Mouse (Mus musculus): ENCODE data around the gene Dach1.

Dach1 gene

DNA sequence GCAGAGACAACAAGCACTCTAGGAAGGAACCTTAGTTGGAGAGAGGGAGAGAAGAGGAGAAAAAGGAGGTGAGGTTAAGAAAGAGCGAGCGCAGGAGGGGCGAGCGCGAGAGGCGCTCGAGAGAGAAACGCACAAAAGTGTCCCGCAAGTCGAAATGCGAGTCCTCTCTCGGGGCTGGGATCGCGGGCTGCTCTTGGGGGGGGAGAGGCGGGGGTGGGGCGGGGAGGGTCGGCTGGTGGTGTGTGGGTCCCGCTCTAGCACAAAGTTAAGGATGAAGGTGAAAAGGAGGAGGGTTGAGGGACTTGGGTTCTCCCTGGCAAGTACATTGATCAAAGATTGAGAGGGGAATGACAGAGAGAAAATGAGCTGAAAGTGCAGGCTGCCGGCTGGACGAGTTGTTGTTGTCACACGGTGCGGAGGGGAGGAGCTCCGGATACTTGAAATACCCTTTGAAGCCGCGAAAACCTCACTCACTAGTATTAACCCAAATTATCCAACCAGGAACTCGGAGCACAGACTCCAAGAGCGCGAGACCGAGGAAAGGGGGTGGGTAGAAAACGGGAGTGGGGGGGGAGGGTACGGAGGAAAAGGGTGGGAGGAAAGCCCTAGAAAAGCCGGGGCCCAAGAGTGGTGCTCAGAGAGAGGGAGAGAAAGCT lies at the start of gene Dach1:
Gene Dach1 (minus strand): TSS at position 345 of the 656 bp plus-strand sequence.
- DNase-seq (ENCODE audit: low read depth, low spot score): no peak

DNA sequence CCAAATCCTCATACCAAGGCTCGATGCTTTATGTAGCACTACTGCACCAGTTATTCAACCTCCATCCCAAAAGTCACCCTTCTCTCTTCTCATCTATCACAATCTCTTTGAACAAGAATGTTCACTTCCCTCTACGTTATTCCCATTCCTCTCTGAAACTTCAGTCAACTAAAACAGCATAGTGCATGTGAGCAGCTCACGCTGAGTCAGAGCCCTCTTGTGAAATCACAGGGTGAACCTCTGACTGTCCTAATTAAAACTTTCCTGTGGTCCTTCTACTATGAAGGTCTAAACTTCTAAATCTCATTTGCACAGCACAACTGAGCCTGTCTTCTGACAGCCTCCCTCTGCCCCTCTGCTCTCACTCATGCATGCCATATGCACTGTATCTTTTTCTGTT lies 30.5 kb upstream of the Dach1 start:
- DNase-seq (ENCODE audit: low read depth, low spot score): no peak

DNA sequence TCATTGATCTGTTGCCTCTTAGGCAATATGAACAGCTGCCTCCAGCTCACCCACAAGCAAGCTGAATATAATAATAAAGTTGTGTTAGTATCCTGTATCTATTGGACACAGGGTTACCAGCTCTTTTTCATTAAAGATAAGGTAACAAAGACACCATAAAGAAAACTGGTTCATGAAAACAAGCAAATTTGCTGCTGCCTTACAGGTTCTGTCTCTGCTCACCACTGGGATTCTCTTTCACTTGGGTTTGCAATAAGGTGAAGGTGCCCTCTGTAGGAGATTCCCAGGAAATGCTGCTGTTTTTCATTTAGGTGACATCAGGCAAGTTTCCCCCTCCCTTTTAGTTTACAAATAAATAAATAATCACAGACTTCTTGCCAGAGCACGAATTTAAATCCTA lies 12.0 kb upstream of the Dach1 start:
- no peak for DNase-seq (ENCODE audit: low read depth, low spot score)

DNA sequence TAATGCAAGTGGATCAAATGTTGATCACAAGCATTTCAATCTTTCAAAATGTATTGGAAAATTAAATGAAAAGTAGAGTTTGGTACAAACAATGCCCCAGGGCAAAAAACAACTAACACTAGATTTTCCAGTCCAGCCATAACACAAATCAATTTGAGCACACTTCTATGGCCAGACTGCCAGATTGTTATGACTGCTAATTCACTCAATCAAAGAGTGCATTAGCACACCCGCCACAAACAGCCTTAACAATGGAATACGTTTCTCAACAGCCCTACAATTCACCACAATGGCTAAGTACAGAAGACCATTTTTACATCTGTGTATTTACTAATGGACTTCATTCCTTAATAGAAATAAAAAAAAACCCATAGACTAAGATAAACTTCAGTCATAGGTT lies 4.3 kb upstream of the Dach1 start:
- no peak for DNase-seq (ENCODE audit: low read depth, low spot score)

DNA sequence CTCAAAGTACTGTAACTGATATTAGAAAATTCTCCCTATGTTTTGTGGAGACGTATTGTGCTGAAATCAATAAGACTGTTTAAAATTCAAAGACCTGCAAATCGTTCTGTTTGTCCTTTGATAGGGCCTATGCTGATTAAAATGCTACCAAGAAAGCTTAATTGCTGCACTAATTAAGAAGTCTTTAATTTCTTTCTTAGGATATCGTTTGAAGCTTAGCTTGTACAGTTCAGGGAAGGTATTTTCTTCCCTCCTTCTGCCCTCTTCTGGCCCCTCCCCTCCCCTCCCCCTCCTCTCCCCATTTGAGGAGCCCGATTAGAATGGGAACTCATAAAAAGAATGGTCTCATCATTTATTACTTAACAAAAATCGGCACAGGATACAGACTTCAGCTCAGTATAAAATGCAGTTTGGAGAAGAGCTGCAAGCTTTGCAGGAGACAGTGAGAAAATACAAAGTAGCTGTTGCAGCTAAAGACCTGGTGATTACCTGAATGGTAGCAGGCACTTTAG lies 2.9 kb upstream of the Dach1 start:
- no peak for DNase-seq (ENCODE audit: low read depth, low spot score)

DNA sequence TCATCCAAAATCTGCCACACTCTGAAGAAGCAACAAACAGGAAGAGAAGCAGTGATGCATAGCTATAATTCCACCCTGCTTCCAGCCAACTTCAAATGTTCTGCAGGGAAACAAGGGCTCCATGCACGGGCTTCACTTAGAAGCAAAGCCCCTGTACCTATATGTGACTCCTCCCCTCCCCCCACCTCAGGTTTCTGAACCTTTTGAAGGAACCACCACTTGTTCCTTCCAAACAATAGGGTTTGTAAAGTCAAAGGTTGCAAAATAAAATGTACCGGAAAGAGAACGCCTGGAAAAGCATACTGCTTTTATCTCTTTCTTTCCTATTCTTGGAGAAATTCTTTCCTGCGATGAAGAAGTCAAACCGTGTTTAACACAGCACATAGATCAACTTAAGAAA lies 2.3 kb upstream of the Dach1 start:
- no peak for DNase-seq (ENCODE audit: low read depth, low spot score)

DNA sequence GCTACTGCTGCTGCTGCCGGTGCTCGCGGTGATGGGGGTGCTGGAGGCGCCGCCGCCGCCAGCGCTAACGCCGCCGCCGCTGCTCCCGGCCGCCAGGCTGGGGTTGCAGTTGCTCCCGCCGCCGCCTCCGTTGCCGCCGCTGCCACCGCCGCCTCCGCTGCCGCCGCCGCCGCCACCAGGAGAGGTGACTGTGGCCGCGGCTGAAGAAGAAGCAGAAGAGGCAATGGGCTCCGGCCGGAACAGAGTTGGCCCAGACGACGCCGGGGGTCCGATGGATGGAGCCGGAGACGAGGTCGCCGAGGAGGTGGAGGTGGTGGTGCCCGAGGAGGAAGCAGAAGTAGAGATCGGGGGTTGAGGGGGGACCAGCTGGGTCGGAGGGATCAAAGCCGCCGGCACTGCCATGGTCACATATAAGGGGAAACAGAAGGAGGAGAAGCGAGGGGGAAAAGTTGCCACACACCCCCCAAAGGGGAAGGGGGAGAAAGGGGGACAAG lies 610 bp downstream of the Dach1 start:
- DNase-seq (ENCODE audit: low read depth, low spot score): no peak

DNA sequence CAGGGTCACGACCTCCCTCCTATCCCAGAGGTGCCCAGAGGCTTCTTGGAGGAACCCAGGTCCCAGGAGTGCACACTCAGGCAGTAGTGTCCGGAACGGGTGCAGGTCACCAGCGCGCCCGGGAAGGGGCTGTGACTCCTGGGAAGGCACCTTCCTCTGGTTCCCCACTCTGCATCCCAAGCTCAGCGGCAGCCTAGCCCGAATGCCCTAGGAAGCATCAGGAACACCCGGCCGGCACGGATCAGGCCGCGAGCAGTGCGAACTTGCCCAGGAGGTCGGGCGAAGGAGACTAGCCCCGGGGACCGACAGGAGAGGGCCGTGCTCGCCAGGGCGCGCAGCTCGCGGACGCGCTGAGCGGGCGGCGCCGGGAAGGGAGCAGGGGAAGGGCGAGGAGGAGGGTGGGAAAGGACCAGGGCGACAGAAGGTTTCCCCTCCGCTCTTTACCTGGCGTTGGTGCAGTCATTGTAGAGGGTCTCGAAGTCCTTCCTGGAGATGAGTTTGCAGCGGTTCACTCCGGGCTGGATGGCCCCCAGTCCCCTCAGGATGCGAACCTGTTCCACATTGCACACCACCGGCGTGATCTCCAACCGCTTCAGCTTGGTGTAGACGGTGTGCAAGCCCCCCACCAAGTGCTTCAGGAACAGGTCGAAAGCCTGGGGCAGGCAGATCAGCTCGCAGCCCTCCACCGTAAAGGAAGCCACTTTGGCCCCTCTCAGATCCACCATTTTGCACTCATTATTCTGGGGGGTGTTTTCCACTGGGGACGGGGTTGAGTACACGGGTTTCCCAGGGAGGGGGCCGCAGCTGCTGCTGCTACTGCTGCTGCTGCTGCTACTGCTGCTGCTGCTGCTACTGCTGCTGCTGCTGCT lies 1.3 kb downstream of the Dach1 start:
- DNase-seq (ENCODE audit: low read depth, low spot score): no peak

DNA sequence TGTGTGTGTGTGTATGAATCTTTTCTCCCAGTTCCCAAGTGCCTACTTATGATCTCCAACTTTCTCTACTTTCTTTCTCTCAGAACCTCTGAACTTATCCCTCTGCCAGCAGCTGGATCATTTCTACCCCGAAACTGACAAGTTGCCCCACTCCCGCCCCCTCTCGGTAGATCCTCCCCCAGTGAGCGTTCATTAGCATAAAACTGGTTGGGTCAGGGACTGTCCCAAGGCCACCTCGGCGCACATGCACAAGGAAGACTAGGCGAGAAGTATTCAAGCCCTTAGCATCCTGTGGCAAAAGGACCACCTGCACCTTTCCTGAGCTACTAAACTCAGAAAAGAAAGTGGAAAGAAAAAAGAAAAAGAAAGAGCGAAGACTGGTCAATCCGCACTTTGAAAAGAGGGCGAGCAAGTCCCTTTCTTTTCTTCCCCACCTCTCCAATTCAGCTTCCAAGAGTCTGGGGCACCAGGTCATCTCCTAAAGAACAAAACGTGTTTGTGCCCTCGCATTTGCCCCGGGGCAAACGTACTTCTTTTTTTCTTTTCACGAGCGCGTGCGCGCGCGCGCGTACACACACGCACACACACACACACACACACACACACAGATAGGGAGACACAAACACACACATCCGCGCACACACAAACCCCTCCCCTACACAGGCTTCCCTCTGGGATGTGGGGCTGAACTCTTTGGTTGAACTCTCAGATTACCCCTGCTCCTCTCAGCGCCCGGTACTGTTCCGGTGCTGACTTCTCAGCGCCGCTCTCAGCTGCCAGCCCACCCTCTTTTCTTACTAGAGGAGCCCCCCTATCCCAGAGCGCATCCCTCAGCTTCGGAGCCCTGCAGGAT lies 2.2 kb downstream of the Dach1 start:
- no peak for DNase-seq (ENCODE audit: low read depth, low spot score)

DNA sequence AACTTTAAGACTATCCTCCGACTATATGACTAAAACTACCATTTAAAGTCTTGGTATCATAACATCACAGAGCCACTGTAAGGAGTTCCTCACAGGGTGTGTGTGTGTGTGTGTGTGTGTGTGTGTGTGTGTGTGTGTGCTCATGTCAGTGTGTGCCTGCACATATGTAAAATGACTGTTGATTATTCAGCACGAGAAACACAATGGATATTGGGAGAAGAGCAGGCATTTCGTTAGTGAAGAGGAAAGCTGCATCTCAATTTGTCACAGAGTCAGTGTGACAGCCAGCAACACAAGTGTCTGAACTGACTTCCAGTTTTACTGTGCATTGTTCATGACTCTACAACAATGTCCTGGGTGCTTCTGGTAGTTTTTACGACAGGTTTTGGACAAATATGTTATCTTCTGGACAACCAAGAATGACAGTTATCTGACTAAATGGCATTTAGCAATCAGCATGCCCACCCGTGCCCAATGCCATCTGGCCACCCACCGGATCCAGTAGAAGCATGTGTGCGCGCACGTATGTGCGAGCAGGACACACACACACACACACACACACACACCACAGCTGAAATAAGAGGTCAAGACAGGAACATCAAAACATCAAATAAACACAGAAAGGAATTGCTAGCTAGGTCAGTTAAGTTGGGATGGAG lies 3.1 kb downstream of the Dach1 start:
- DNase-seq (ENCODE audit: low read depth, low spot score): no peak

DNA sequence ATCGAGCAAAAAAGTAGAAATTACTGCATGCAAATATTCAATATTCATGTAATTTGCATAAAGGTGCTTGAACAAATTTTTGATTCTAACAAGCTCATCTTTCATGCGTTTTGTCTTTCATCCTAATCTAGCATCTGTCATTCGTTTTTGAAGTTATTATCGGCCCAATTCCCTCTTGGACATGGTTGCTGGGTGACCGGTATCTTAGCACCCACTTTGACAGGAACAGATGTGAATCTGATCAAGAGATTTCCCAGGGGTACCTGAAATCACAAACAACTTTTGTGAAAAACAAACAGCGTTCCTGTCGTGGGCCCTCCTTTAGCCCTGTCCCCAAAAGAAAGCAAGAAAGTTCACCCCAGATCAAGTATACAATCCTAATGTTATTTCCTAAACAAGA lies 12.8 kb downstream of the Dach1 start:
- DNase-seq (ENCODE audit: low read depth, low spot score): no peak

DNA sequence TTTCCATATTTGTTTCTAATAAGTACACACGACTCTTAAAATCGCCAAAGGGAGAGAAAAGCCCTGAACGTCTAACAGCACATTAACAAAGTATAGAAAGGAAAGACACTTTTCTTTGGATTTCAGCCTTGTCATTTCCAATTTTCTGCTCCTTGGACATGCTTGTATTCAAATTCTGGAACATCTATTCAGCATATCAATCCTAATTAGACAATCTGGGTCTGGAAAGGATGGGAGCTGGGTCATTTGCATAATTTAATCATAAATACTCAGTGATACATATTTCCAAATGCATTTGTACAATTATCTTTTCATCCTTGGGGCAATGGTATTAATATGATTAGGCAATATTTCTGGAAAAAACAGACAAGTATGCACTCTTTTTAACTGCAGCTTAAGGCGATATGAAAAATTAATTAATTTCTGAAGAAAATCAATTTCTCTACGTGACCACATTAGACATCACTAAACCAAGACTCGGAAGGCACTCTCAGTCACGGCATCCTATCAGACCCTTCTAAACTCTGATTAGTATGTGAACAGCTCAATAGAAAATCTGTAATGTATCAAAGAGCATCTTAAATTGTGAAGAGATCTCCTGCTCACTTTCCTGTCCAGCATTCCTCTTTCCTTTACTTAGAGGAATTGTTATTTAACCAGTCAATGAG lies 13.7 kb downstream of the Dach1 start:
- DNase-seq (ENCODE audit: low read depth, low spot score): no peak

DNA sequence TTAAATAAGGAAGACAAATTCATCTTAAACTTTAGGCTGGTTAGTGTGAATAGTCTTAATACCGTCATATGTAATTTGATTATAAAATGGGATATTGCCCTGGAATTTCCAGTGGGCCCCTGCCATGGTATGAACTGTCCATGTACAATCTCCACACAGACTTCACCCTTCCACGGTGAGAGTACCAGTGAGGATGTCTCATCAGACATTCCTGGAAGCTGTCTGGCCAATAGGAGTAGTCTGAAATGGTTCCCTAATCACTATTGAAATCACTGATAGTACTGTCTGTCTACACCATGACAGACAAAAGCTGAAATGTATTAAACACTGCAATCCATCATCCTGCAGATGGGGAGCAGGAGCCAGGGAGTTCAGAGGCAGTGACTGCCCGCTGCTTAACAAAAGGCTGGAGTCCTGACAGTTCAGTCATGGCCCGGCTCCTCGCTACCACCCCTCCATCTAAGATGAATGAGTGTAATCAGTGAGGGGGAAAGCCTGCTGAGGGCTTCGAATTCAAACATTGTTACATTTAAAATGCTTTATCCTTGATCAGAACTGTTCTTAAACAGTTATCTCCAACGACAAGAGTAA lies 14.6 kb downstream of the Dach1 start:
- no peak for DNase-seq (ENCODE audit: low read depth, low spot score)

DNA sequence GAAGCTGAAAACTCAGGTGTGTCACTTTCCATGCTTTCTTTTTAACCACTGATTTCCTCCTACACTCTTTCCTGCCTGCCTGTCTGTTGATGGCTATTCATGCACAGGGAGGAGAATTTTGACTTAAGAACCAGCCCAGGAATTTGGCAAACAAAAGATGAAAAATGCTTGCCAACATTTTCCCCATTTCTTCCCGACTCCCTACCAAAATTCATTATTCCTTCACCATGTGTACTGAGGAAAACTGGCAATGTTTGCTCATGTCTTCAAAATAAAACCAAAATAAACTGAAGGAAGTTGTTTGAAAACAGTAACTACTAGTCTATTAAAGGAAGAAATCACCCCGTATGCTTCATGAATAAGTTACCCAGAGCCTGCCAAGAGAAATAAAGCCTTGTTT lies 27.8 kb downstream of the Dach1 start:
- DNase-seq (ENCODE audit: low read depth, low spot score): no peak

DNA sequence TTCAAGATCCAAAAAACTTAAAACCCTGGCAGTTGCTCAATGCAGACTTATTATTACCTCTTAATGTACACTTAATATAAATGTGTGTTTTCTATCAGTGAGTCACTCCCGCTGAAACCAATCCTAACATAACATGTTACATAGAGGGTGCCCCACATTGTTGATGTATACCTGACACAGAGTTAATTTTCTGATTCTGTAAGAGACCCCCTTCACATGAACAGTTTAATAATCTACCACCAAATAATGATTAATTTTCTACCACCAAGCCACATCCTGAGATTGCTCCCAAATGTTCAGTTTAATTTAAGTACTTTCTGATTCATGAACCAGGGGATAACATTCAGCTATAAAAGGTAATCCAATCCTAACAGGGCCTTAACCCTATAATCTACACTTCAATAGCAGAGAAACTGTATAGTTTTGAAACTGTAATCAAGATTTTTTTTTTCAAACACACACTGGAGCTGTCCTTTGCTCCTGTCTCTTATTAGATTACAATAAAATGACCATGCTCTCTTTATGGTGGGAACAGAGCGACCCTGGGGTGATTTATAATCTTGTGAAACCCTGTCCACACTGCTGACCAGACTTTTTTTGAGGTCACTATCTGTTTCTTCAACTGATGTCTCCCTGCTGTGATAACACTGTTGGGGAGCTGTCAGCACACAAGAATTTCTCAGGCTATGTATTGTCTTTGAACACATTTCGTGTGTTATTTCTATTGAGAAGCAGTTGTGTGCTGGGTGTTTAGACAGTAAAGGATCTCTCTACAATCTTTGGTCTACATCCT lies 30.5 kb downstream of the Dach1 start:
- no peak for DNase-seq (ENCODE audit: low read depth, low spot score)

DNA sequence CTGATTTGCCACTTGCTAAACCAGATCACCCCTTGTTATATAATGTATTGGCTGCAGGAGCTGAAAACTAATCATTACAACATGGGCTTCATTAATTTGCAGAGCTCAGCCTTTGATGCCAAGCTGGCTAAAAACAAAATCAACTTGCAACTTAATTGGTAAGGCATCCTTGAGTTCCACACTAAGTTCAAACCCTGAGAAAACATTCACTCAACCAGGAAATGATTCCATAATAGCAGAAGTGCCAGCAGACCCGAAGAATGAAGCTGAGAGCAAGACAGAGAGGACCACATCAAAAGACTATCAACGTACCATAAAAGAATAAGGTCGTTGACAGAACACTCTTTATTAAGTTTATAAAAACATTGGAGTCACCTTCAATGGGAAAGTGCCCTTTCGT lies 35.0 kb downstream of the Dach1 start:
- no peak for DNase-seq (ENCODE audit: low read depth, low spot score)

DNA sequence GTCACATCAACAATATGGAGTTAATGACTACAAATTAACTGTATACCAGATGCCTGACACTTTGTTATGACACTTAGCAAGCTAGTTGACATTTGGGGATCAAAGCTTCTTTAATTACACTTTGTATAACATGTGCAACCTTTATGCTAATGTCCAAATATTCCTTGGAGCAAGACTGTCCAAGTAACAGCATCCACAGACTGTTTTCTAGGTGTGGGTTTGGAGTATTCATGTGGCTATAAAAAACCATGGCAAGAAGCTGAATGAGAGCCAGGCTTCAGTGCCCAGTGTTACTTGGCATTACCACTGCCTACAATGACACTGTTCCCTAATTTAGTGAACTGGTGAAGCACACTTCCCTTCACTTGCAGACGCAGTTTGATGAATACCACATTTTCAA lies 46.5 kb downstream of the Dach1 start:
- peak; percentile 10 for DNase-seq (ENCODE audit: low read depth, low spot score)

DNA sequence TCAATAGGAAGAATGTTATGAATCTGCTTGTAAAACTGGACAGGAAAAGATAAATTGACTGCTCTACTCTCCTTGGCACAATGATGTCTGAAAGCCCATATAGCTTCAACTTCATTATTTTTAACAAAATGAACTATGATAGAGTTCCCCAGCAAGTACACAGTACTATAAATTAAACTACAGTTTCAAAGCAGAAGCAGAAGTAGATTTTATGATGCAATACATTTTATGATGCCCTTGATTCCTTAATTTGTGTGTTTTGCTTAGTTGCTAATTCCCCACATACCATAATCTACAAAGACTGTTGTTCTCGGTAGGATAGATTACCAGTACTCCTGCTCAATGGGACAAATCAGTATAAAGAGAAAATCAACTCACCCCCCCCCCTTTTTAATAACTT lies 52.9 kb downstream of the Dach1 start:
- no peak for DNase-seq (ENCODE audit: low read depth, low spot score)

DNA sequence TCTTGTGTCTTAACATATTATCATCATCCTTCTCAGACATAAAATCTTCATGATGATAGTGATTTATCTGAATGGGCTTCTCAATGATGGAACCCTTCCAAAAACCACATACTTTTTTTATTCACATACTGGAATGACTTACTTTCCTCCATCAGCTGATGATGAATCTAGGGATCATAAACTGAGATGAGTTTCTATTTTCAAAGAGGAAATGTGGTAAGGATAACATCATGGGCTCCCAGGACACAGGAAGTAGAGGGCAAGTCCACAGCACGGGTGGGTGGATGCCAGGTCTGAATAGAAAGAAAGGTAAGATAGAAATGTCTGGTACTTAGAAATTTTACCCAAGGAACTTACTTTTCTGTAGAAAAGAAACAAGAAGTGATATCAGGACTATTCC lies 56.5 kb downstream of the Dach1 start:
- no peak for DNase-seq (ENCODE audit: low read depth, low spot score)

DNA sequence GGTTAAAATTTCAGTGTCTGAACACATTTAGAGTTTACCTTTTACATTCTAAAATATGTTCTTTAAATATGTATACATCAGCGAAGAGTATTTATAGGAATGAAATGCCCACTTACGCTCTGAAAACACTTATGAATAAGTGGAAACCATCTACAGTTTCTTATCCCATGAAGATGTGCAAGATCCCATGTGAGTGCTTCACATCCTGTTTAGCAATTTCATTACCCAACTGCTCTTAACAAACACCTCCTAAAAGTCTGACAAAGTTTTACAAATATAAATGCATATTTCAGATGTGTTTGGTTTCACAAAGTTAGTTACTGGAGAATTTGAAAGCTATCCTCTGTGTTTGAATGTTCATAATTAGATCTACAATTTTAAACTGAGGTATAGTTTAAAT lies 59.6 kb downstream of the Dach1 start:
- no peak for DNase-seq (ENCODE audit: low read depth, low spot score)

Measured in brain, embryonic 18.5 days (tissue).